Mouse (Mus musculus): ENCODE data around the gene Ogdhl. TPM values are rescaled to one million over a fixed set of nuclear protein-coding genes. Genes with fewer than 3 reads are reported as not detected.
A peak's percentile ranks its signal among the peaks of the same experiment; 100 is the strongest.

The Ogdhl gene
- polyA plus RNA-seq (2012; rRNA removed) = 11.2 and 13.3 TPM in 2 replicates
- 9.7 and 11.4 TPM in 2 replicates for polyA plus RNA-seq (2014; fragmentation: Nextera tagmentation; extraction: Ambion mirVana)

DNA sequence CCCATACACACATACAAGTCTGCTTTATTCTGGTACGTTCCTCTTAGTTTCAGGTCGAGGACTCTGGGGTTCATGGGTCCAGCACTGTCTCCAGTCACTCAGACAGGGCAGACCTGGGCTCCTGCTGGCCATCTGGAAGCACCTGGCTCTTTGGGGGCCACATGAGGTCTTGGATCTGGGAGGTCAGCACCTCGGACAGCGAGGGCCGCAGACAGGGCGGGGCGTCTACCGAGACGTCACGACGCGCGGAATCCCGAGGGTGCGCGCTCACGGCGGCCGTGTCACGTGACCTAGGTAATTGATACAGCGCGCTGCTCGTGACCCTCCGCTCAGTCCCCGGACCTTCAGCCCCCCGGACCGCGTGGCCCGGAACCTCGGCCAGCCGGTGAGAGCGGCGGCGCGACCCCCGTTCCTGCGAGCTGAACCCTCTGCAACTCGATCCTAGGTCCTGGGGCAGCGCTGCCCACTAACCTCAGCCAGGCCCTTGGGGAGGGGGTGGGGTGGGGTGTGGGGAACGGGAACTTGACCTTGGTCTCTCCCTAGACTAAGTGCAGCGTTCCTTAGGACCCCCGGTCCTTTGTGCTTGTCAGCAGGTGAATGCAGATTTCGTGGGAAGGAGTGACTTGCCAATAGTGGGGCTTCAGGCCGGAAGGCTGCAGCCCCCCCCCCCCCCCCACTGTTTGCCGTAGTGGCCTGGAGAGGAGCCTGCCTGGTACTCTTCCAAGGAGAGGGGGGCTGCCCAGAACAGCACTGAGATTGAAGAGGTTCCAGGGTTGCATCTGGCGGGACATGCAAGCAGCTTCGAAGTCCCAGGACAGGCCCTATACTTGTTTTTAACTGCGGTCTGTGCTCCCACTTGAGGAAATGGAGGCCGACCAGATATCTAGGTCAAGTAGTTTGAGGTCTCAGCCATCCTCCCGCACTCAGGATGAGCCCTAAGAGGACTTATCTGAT, at the start of gene Ogdhl:
TSS of gene Ogdhl (plus strand) at position 288 of the 954 bp plus-strand sequence.
- ATAC-seq (ENCODE audit: low FRiP score, low read depth) (peak; percentile 87), DNase-seq (ENCODE audit: low spot score) (peak; percentile 85)
- WGBS = 2% methylated on average over 46 of the region's 50 CpGs
- H3K4me3 ChIP-seq (replicated peaks; ENCODE audit: low read length) = peak within 1 kb of the TSS; percentile 65
- H3K9ac ChIP-seq (ENCODE audit: low read depth, low read length, severe bottlenecking) = peak within 1 kb of the TSS; percentile 65
- no peaks in the 10 kb centered on the region for H3K36me3 ChIP-seq (ENCODE audit: control insufficient read depth, insufficient read depth, low read length)
- no peaks in the 10 kb centered on the region for H3K4me1 ChIP-seq (ENCODE audit: control insufficient read depth, insufficient read depth, low read length)
- H3K9me3 ChIP-seq (ENCODE audit: control insufficient read depth, low read length) = no peaks in the 10 kb centered on the region
- no peak within 1 kb of the TSS for H3K27ac ChIP-seq (replicated peaks; ENCODE audit: low read depth, low read length)
- H3K4me2 ChIP-seq (replicated peaks; ENCODE audit: low read depth, low read length, severe bottlenecking) = peak within 1 kb of the TSS; percentile 79
- H3K27me3 ChIP-seq (ENCODE audit: control insufficient read depth, insufficient read depth, low read length) = no peaks in the 10 kb centered on the region
- no peak for TF ChIP-seq POLR2A (IDR thresholded peaks at IDR 0.05; ENCODE audit: borderline replicate concordance, extremely low read depth, insufficient read depth, insufficient read length)

DNA sequence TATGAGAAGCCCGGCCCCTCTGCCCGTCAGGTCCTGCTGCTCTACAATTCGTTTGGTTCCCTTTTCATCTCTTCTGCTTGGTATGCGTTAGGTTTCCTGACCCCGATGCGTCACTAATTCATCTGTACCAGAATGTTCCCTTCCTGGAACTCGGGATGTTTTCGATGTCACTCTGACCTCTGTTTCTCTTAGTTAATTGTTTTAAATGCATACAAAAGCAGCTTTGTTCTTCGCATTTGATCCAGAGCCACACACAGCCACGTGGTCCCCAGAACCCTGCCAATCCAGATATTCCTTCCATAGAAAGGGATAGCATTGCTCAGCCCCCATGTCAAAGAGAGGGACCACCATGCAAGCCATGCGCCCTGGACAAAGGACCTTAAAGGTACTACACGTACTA, 20.2 kb upstream of the Ogdhl start:
- Histone ChIP-seq H3K9ac (ENCODE audit: low read depth, low read length, severe bottlenecking) (no peak overlapping the region), H3K4me3 (replicated peaks; ENCODE audit: low read length) (no peak overlapping the region), H3K4me2 (replicated peaks; ENCODE audit: low read depth, low read length, severe bottlenecking) (no peak overlapping the region), H3K36me3 (ENCODE audit: control insufficient read depth, insufficient read depth, low read length) (peaks cover 31% of the 10 kb centered on the region), H3K4me1 (ENCODE audit: control insufficient read depth, insufficient read depth, low read length) (no peaks in the 10 kb centered on the region), H3K9me3 (ENCODE audit: control insufficient read depth, low read length) (no peaks in the 10 kb centered on the region), H3K27me3 (ENCODE audit: control insufficient read depth, insufficient read depth, low read length) (no peaks in the 10 kb centered on the region), H3K27ac (replicated peaks; ENCODE audit: low read depth, low read length) (no peak overlapping the region)
- no peak for DNase-seq (ENCODE audit: low spot score)
- WGBS = 78% methylated on average over 12 of the region's 12 CpGs
- TF ChIP-seq POLR2A (IDR thresholded peaks at IDR 0.05; ENCODE audit: borderline replicate concordance, extremely low read depth, insufficient read depth, insufficient read length) = no peak
- ATAC-seq (ENCODE audit: low FRiP score, low read depth) = no peak

- no peak overlapping the region for H3K9ac ChIP-seq (ENCODE audit: low read depth, low read length, severe bottlenecking)
- H3K27ac ChIP-seq (replicated peaks; ENCODE audit: low read depth, low read length) = no peak overlapping the region
- ATAC-seq (ENCODE audit: low FRiP score, low read depth) = no peak
- no peaks in the 10 kb centered on the region for H3K4me1 ChIP-seq (ENCODE audit: control insufficient read depth, insufficient read depth, low read length)
- 72% methylated on average over 7 of the region's 7 CpGs for WGBS
- H3K27me3 ChIP-seq (ENCODE audit: control insufficient read depth, insufficient read depth, low read length) = no peaks in the 10 kb centered on the region
- peaks cover 28% of the 10 kb centered on the region for H3K36me3 ChIP-seq (ENCODE audit: control insufficient read depth, insufficient read depth, low read length)
- no peak for TF ChIP-seq POLR2A (IDR thresholded peaks at IDR 0.05; ENCODE audit: borderline replicate concordance, extremely low read depth, insufficient read depth, insufficient read length)
- no peak overlapping the region for H3K4me2 ChIP-seq (replicated peaks; ENCODE audit: low read depth, low read length, severe bottlenecking)
- DNase-seq (ENCODE audit: low spot score) = no peak
- no peaks in the 10 kb centered on the region for H3K9me3 ChIP-seq (ENCODE audit: control insufficient read depth, low read length)
- H3K4me3 ChIP-seq (replicated peaks; ENCODE audit: low read length) = no peak overlapping the region
These were observed 19.4 kb upstream of the Ogdhl start for GRCm38 (mm10) chr14:32302423-32302822.

DNA sequence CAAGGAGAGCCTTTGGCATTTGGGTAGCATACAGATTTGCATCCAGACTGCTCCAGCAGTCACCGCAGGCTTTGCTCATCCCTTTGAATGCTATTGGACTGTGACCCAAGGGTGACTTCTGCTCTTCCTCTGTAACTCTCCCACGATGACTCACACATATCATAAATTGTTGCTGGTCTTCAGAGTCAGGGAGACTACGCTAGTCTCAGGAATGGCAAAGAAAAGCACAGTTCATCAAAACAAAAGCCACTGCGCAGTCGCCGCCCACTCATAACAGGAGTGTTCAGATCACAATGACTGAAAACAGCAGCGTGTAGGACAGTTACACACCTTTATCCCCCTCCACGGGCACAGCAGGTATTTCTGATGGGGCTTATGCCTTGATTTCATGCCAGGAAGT, 16.9 kb upstream of the Ogdhl start:
- no peak overlapping the region for H3K4me2 ChIP-seq (replicated peaks; ENCODE audit: low read depth, low read length, severe bottlenecking)
- ATAC-seq (ENCODE audit: low FRiP score, low read depth) (no peak), DNase-seq (ENCODE audit: low spot score) (no peak)
- H3K4me3 ChIP-seq (replicated peaks; ENCODE audit: low read length) = no peak overlapping the region
- H3K9me3 ChIP-seq (ENCODE audit: control insufficient read depth, low read length) = no peaks in the 10 kb centered on the region
- no peak overlapping the region for H3K9ac ChIP-seq (ENCODE audit: low read depth, low read length, severe bottlenecking)
- H3K4me1 ChIP-seq (ENCODE audit: control insufficient read depth, insufficient read depth, low read length) = no peaks in the 10 kb centered on the region
- 0 out of 2 replicates have a peak, but pooled peaks cover 11% of the 10 kb centered on the region for H3K36me3 ChIP-seq (ENCODE audit: control insufficient read depth, insufficient read depth, low read length)
- H3K27ac ChIP-seq (replicated peaks; ENCODE audit: low read depth, low read length) = no peak overlapping the region
- WGBS = 85% methylated on average over 8 of the region's 8 CpGs
- no peaks in the 10 kb centered on the region for H3K27me3 ChIP-seq (ENCODE audit: control insufficient read depth, insufficient read depth, low read length)
- TF ChIP-seq POLR2A (IDR thresholded peaks at IDR 0.05; ENCODE audit: borderline replicate concordance, extremely low read depth, insufficient read depth, insufficient read length) = no peak

DNA sequence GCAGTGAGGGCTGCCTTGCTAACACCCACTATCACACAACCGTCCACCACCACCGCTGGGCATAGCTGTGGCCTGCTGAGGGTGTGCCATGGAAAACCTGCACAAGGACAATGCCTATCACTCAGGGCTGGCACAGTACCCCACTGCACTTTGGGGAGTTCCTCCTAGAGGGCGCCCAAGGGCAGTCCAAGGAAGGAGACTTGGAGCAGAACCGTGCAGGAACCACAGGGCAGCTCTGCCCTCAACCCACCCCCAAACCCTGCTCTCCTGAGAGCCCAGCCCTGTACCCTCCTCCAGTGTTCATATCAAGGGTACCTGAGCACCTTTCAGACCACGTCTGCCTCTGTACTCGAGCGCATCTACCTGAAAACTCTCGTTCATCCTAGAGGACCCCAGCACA, 11.9 kb upstream of the Ogdhl start:
- no peak overlapping the region for H3K4me2 ChIP-seq (replicated peaks; ENCODE audit: low read depth, low read length, severe bottlenecking)
- no peaks in the 10 kb centered on the region for H3K9me3 ChIP-seq (ENCODE audit: control insufficient read depth, low read length)
- TF ChIP-seq POLR2A (IDR thresholded peaks at IDR 0.05; ENCODE audit: borderline replicate concordance, extremely low read depth, insufficient read depth, insufficient read length) = no peak
- no peaks in the 10 kb centered on the region for H3K27me3 ChIP-seq (ENCODE audit: control insufficient read depth, insufficient read depth, low read length)
- DNase-seq (ENCODE audit: low spot score) = no peak
- WGBS = 42% methylated on average over 8 of the region's 8 CpGs
- H3K4me3 ChIP-seq (replicated peaks; ENCODE audit: low read length) = no peak overlapping the region
- H3K36me3 ChIP-seq (ENCODE audit: control insufficient read depth, insufficient read depth, low read length) = 0 out of 2 replicates have a peak, but pooled peaks cover 5% of the 10 kb centered on the region
- no peak for ATAC-seq (ENCODE audit: low FRiP score, low read depth)
- no peak overlapping the region for H3K27ac ChIP-seq (replicated peaks; ENCODE audit: low read depth, low read length)
- H3K4me1 ChIP-seq (ENCODE audit: control insufficient read depth, insufficient read depth, low read length) = no peaks in the 10 kb centered on the region
- H3K9ac ChIP-seq (ENCODE audit: low read depth, low read length, severe bottlenecking) = no peak overlapping the region
